27 mouse cellular contexts compared by ENCODE assay signal in genomic region chr17:23552896-23553633, GRCm38 (mm10). TPM values are rescaled to one million over a fixed set of nuclear protein-coding genes. Genes with fewer than 3 reads are reported as not detected.
DNase-seq lines count a peak whose midpoint lies in the region; ATAC-seq and TF ChIP-seq lines count a peak whose summit lies in the region.
"Had no signal": no experiment of that assay in that cellular context is flagged by ENCODE, and none has a peak within 500 bp of the region (broad histone marks: within the 10 kb centered on the region; RNA-seq: fewer than 3 reads in every experiment).

No protein-coding gene starts in this region.

- TF ChIP-seq CTCF in liver, postnatal 0 days (IDR thresholded peaks at IDR 0.05; ENCODE audit: low read depth), result no peak

- no peak overlapping the region for H3K4me2 ChIP-seq in forebrain, embryonic 11.5 days (ENCODE audit: low read depth, low read length, severe bottlenecking)
- no peak overlapping the region for H3K4me2 ChIP-seq in liver, embryonic 15.5 days
- no peak overlapping the region for H3K4me2 ChIP-seq in liver, embryonic 12.5 days
- H3K4me2 ChIP-seq in liver, postnatal 0 days (ENCODE audit: low read depth, low read length), result no peak overlapping the region
- H3K4me2 ChIP-seq: embryonic facial prominence, embryonic 15.5 days; forebrain, embryonic 12.5 days; heart, embryonic 11.5 days; heart, embryonic 15.5 days; hindbrain, embryonic 14.5 days; intestine, embryonic 15.5 days had no signal

- H3K27ac ChIP-seq in forebrain, embryonic 10.5 days, result no peak overlapping the region
- no peak overlapping the region for H3K27ac ChIP-seq in forebrain, embryonic 11.5 days (ENCODE audit: low read depth, low read length)
- H3K27ac ChIP-seq in liver, embryonic 15.5 days (replicated peaks), result peak overlapping the region; percentile 46
- H3K27ac ChIP-seq in liver, embryonic 12.5 days, result no peak overlapping the region
- H3K27ac ChIP-seq in liver, postnatal 0 days (ENCODE audit: low read depth), result peak overlapping the region; percentile 71
- H3K27ac ChIP-seq: embryonic facial prominence, embryonic 15.5 days; forebrain, embryonic 12.5 days; heart, adult 2 months; heart, embryonic 15.5 days; hindbrain, embryonic 10.5 days; hindbrain, embryonic 14.5 days; intestine, embryonic 15.5 days had no signal

- peaks cover 23% of the 10 kb centered on the region for H3K4me1 ChIP-seq in forebrain, embryonic 10.5 days
- no peaks in the 10 kb centered on the region; the same call in 1 of the 2 replicates for H3K4me1 ChIP-seq in forebrain, embryonic 11.5 days (replicated peaks; ENCODE audit: control insufficient read depth, insufficient read depth, low read length)
- peaks cover 63% of the 10 kb centered on the region for H3K4me1 ChIP-seq in liver, embryonic 15.5 days (replicated peaks)
- peaks cover 45% of the 10 kb centered on the region for H3K4me1 ChIP-seq in liver, embryonic 12.5 days
- peaks cover 39% of the 10 kb centered on the region for H3K4me1 ChIP-seq in liver, postnatal 0 days (ENCODE audit: insufficient read depth)

- no peaks in the 10 kb centered on the region for H3K9me3 ChIP-seq in forebrain, embryonic 10.5 days
- no peaks in the 10 kb centered on the region for H3K9me3 ChIP-seq in forebrain, embryonic 11.5 days (ENCODE audit: control insufficient read depth, low read length)
- no peaks in the 10 kb centered on the region for H3K9me3 ChIP-seq in liver, embryonic 15.5 days (replicated peaks)
- H3K9me3 ChIP-seq in liver, embryonic 12.5 days (replicated peaks), result no peaks in the 10 kb centered on the region
- H3K9me3 ChIP-seq in liver, postnatal 0 days (ENCODE audit: low read length), result no peaks in the 10 kb centered on the region
- H3K9me3 ChIP-seq: embryonic facial prominence, embryonic 15.5 days; forebrain, embryonic 12.5 days; heart, embryonic 15.5 days; hindbrain, embryonic 10.5 days; intestine, embryonic 15.5 days had no signal

- no peak for ATAC-seq in forebrain, embryonic 11.5 days (replicated peaks; ENCODE audit: low FRiP score)
- ATAC-seq in liver, embryonic 15.5 days (ENCODE audit: insufficient read depth), result no peak
- no peak for ATAC-seq in liver, embryonic 12.5 days
- ATAC-seq in liver, postnatal 0 days, result no peak
- ATAC-seq: forebrain, embryonic 16.5 days; intestine, embryonic 15.5 days had no signal

- DNase-seq in adrenal gland, adult 8-10 months, result peak; percentile 63
- no peak for DNase-seq in adrenal gland, adult 18-20 months (ENCODE audit: low spot score in 2 of 2)
- no peak for DNase-seq in forebrain, embryonic 10.5 days (ENCODE audit: extremely low spot score, low spot score)
- DNase-seq in forebrain, embryonic 11.5 days (ENCODE audit: low spot score), result no peak
- DNase-seq in liver, postnatal 0 days, result no peak
- DNase-seq in layer of hippocampus, adult 8-10 months (ENCODE audit: low spot score in 2 of 2), result no peak
- DNase-seq: cerebellum, adult 11 months; cerebellum, postnatal 10 days; embryo, embryonic 11 days; gastrocnemius, postnatal 10 days; heart, postnatal 14 days had no signal

- no peak overlapping the region for H3K9ac ChIP-seq in forebrain, embryonic 11.5 days (ENCODE audit: low read length)
- no peak overlapping the region for H3K9ac ChIP-seq in liver, embryonic 15.5 days
- H3K9ac ChIP-seq in liver, embryonic 12.5 days, result no peak overlapping the region
- H3K9ac ChIP-seq in liver, postnatal 0 days (replicated peaks), result no peak overlapping the region; the same call in 1 of the 2 replicates
- H3K9ac ChIP-seq: embryonic facial prominence, embryonic 15.5 days; forebrain, embryonic 12.5 days; heart, embryonic 15.5 days; hindbrain, embryonic 14.5 days; intestine, embryonic 15.5 days had no signal

- peak overlapping the region; percentile 4; the same call in 1 of the 2 replicates for H3K4me3 ChIP-seq in forebrain, embryonic 10.5 days
- no peak overlapping the region for H3K4me3 ChIP-seq in forebrain, embryonic 11.5 days (ENCODE audit: low read depth, low read length)
- H3K4me3 ChIP-seq in liver, embryonic 15.5 days (replicated peaks), result no peak overlapping the region
- no peak overlapping the region for H3K4me3 ChIP-seq in liver, embryonic 12.5 days
- no peak overlapping the region for H3K4me3 ChIP-seq in liver, postnatal 0 days (ENCODE audit: low read depth, low read length)
- H3K4me3 ChIP-seq: embryonic facial prominence, embryonic 15.5 days; erythroblast, embryonic 14.5 days; forebrain, embryonic 12.5 days; heart, adult 2 months; heart, embryonic 15.5 days; hindbrain, embryonic 10.5 days; intestine, embryonic 15.5 days had no signal

- WGBS in forebrain, embryonic 10.5 days, result 89% methylated on average over 8 of the region's 8 CpGs
- WGBS in forebrain, embryonic 11.5 days, result 86% methylated on average over 8 of the region's 8 CpGs
- 62% methylated on average over 8 of the region's 8 CpGs for WGBS in liver, embryonic 15.5 days (ENCODE audit: insufficient replicate concordance)
- WGBS in liver, embryonic 12.5 days (ENCODE audit: insufficient replicate concordance), result 76% methylated on average over 8 of the region's 8 CpGs
- WGBS in liver, postnatal 0 days (ENCODE audit: insufficient replicate concordance), result 78% methylated on average over 8 of the region's 8 CpGs

- TF ChIP-seq EP300 in liver, postnatal 0 days (IDR thresholded peaks at IDR 0.05; ENCODE audit: low read depth), result no peak

- H3K36me3 ChIP-seq in forebrain, embryonic 10.5 days (replicated peaks), result peaks cover 38% of the 10 kb centered on the region
- peaks cover 5% of the 10 kb centered on the region; the same call in 1 of the 2 replicates for H3K36me3 ChIP-seq in forebrain, embryonic 11.5 days (ENCODE audit: control insufficient read depth, insufficient read depth, low read length)
- peaks cover 22% of the 10 kb centered on the region for H3K36me3 ChIP-seq in liver, embryonic 15.5 days (replicated peaks)
- peaks cover 34% of the 10 kb centered on the region for H3K36me3 ChIP-seq in liver, embryonic 12.5 days
- H3K36me3 ChIP-seq in liver, postnatal 0 days (replicated peaks; ENCODE audit: insufficient read depth, low read length), result peaks cover 22% of the 10 kb centered on the region

- no peaks in the 10 kb centered on the region for H3K27me3 ChIP-seq in forebrain, embryonic 10.5 days (ENCODE audit: poor library complexity, severe bottlenecking)
- H3K27me3 ChIP-seq in forebrain, embryonic 11.5 days (ENCODE audit: control insufficient read depth, insufficient read depth, low read length), result no peaks in the 10 kb centered on the region
- no peaks in the 10 kb centered on the region for H3K27me3 ChIP-seq in liver, embryonic 15.5 days
- H3K27me3 ChIP-seq in liver, embryonic 12.5 days (replicated peaks), result no peaks in the 10 kb centered on the region
- H3K27me3 ChIP-seq in liver, postnatal 0 days (ENCODE audit: insufficient read depth, low read length), result no peaks in the 10 kb centered on the region
- H3K27me3 ChIP-seq: embryonic facial prominence, embryonic 15.5 days; forebrain, embryonic 12.5 days; heart, embryonic 15.5 days; intestine, embryonic 15.5 days had no signal

RNA-seq across cellular contexts. Expression of gene Zfp213, which starts 11.0 kb away (rescaled TPM):
- 10 to 100 TPM; 12.0 to 15.5 (median 12.9) TPM for total RNA-seq in adrenal gland, adult 8-10 months (2022)
- total RNA-seq in adrenal gland, adult 18-20 months (2021), result 10 to 100 TPM; 11.0 to 12.3 TPM
- polyA plus RNA-seq in forebrain, embryonic 10.5 days (2016; fragmentation: Nextera tagmentation; extraction: Ambion mirVana), result 27.6 and 29.9 TPM in 2 replicates
- polyA plus RNA-seq in forebrain, embryonic 11.5 days (2014; fragmentation: Nextera tagmentation; extraction: Ambion mirVana), result 28.1 and 29.9 TPM in 2 replicates
- polyA plus RNA-seq in liver, embryonic 15.5 days (2015; fragmentation: Nextera tagmentation; extraction: Ambion mirVana), result 5.3 and 5.5 TPM in 2 replicates
- polyA plus RNA-seq in liver, embryonic 12.5 days (2016; fragmentation: Nextera tagmentation; extraction: Ambion mirVana), result 8.3 and 9.1 TPM in 2 replicates
- polyA plus RNA-seq in liver, postnatal 0 days (2015; fragmentation: Nextera tagmentation; extraction: Ambion mirVana), result 5.2 and 5.5 TPM in 2 replicates
- total RNA-seq in layer of hippocampus, adult 8-10 months (2022), result 1 to 10 TPM; 6.2 to 8.4 (median 7.1) TPM

RNA-seq across cellular contexts. Expression of gene Zfp13, which starts 46.2 kb away (rescaled TPM):
- 10 to 100 TPM in 3 of 4 experiments, 1 to 10 TPM in 1; 8.2 to 19.2 (median 14.6) TPM for total RNA-seq in adrenal gland, adult 8-10 months (2022)
- total RNA-seq in adrenal gland, adult 18-20 months (2021), result 1 to 10 TPM; 6.2 to 6.3 TPM
- polyA plus RNA-seq in forebrain, embryonic 10.5 days (2016; fragmentation: Nextera tagmentation; extraction: Ambion mirVana), result 22.1 and 22.2 TPM in 2 replicates
- 19.2 and 20.5 TPM in 2 replicates for polyA plus RNA-seq in forebrain, embryonic 11.5 days (2014; fragmentation: Nextera tagmentation; extraction: Ambion mirVana)
- 1.3 and 1.8 TPM in 2 replicates for polyA plus RNA-seq in liver, embryonic 15.5 days (2015; fragmentation: Nextera tagmentation; extraction: Ambion mirVana)
- polyA plus RNA-seq in liver, embryonic 12.5 days (2016; fragmentation: Nextera tagmentation; extraction: Ambion mirVana), result 2.8 and 2.9 TPM in 2 replicates
- polyA plus RNA-seq in liver, postnatal 0 days (2015; fragmentation: Nextera tagmentation; extraction: Ambion mirVana), result 1.1 and 1.4 TPM in 2 replicates
- total RNA-seq in layer of hippocampus, adult 8-10 months (2022), result 10 to 100 TPM; 28.9 to 32.6 (median 31.6) TPM

RNA-seq across cellular contexts. Expression of gene Zscan10, which starts 47.6 kb away (rescaled TPM):
- not detected for total RNA-seq in adrenal gland, adult 8-10 months (2022)
- total RNA-seq in adrenal gland, adult 18-20 months (2021), result not detected
- 0.42 and 0.65 TPM in 2 replicates for polyA plus RNA-seq in forebrain, embryonic 10.5 days (2016; fragmentation: Nextera tagmentation; extraction: Ambion mirVana)
- polyA plus RNA-seq in forebrain, embryonic 11.5 days (2014; fragmentation: Nextera tagmentation; extraction: Ambion mirVana), result 0.16 and 0.27 TPM in 2 replicates
- polyA plus RNA-seq in liver, embryonic 15.5 days (2015; fragmentation: Nextera tagmentation; extraction: Ambion mirVana), result 0.16 TPM in 1 of 2 replicates, not detected in the other
- polyA plus RNA-seq in liver, embryonic 12.5 days (2016; fragmentation: Nextera tagmentation; extraction: Ambion mirVana), result not detected in 2 replicates
- polyA plus RNA-seq in liver, postnatal 0 days (2015; fragmentation: Nextera tagmentation; extraction: Ambion mirVana), result not detected in 2 replicates
- total RNA-seq in layer of hippocampus, adult 8-10 months (2022), result not detected
- total RNA-seq: common myeloid progenitor, adult 5-6 weeks; gastrocnemius, postnatal 10 days; gastrocnemius, postnatal 4 days; heart, adult 2 months; heart, postnatal 14 days; MEL had no signal
- polyA plus RNA-seq: erythroblast, embryonic 14.5 days; forebrain, embryonic 16.5 days; frontal cortex, adult 2 months; heart, adult 2 months; heart, embryonic 11.5 days; heart, embryonic 15.5 days had no signal

Comparison
In these comparisons a context has a peak if more than half of its experiments do, and no peak if none do; other contexts are left out.
1. H3K27ac ChIP-seq: peak in liver, embryonic 15.5 days (single experiment) and liver, postnatal 0 days (single experiment); none in forebrain, embryonic 10.5 days (single experiment), forebrain, embryonic 11.5 days (single experiment) and liver, embryonic 12.5 days (single experiment).